Mouse (Mus musculus) heart, adult 9 months (tissue): ENCODE data around the gene L3mbtl3.
A peak's percentile ranks its signal among the peaks of the same experiment; 100 is the strongest.

ENCODE experiments used
- DNase-seq, 2 experiments: peaks; one replicate each; pipeline ENCODE4 v3.0.0; 2022; ENCODE audit warnings: low spot score in 2 of 2

The L3mbtl3 gene

GRCm38 (mm10) chr10:26375790-26376545 is at the start of gene L3mbtl3:
Gene L3mbtl3 (minus strand): TSS chr10:26375971.
- DNase-seq = peak; percentile 77 to 83

- no peak for DNase-seq
These were observed 45.4 kb upstream of the L3mbtl3 start for GRCm38 (mm10) chr10:26421168-26421567.

GRCm38 (mm10) chr10:26388656-26389055 is 12.9 kb upstream of the L3mbtl3 start:
- no peak for DNase-seq

- DNase-seq = no peak
These were observed 1.5 kb upstream of the L3mbtl3 start for GRCm38 (mm10) chr10:26377332-26377602.

GRCm38 (mm10) chr10:26376546-26377331 is 968 bp upstream of the L3mbtl3 start:
- no peak for DNase-seq

GRCm38 (mm10) chr10:26375351-26375751 is 420 bp downstream of the L3mbtl3 start:
- no peak for DNase-seq

- peak; percentile 21 to 29 for DNase-seq
These were observed 1.1 kb downstream of the L3mbtl3 start for GRCm38 (mm10) chr10:26374436-26375311.

GRCm38 (mm10) chr10:26373951-26374435 is 1.8 kb downstream of the L3mbtl3 start:
- peak; percentile 44 to 56 for DNase-seq

- DNase-seq = peak; percentile 67 to 88
These were observed 2.5 kb downstream of the L3mbtl3 start for GRCm38 (mm10) chr10:26372940-26373931.

- no peak for DNase-seq
These were observed 4.4 kb downstream of the L3mbtl3 start for GRCm38 (mm10) chr10:26371416-26371815.

GRCm38 (mm10) chr10:26364942-26365341 is 10.8 kb downstream of the L3mbtl3 start:
- DNase-seq = no peak

GRCm38 (mm10) chr10:26364326-26364856 is 11.4 kb downstream of the L3mbtl3 start:
- no peak for DNase-seq

- no peak for DNase-seq
These were observed 12.2 kb downstream of the L3mbtl3 start for GRCm38 (mm10) chr10:26363605-26364004.

- DNase-seq = no peak
These were observed 17.0 kb downstream of the L3mbtl3 start for GRCm38 (mm10) chr10:26358798-26359197.

- DNase-seq = no peak
These were observed 17.5 kb downstream of the L3mbtl3 start for GRCm38 (mm10) chr10:26358231-26358630.

- no peak for DNase-seq
These were observed 22.0 kb downstream of the L3mbtl3 start for GRCm38 (mm10) chr10:26353781-26354180.

- DNase-seq = no peak
These were observed 24.5 kb downstream of the L3mbtl3 start for GRCm38 (mm10) chr10:26351129-26351738.

- no peak for DNase-seq
These were observed 25.6 kb downstream of the L3mbtl3 start for GRCm38 (mm10) chr10:26350153-26350552.

GRCm38 (mm10) chr10:26347614-26348013 is 28.2 kb downstream of the L3mbtl3 start:
- DNase-seq = no peak

GRCm38 (mm10) chr10:26345879-26346278 is 29.9 kb downstream of the L3mbtl3 start:
- no peak for DNase-seq
